Mouse (Mus musculus) cortical plate, adult 2 months (tissue): Measurements from ENCODE around the gene Tln2.

Source experiments
- CTCF ChIP-seq: fragments of 200-500 bp; IDR thresholded peaks from 2 replicates; pipeline ENCODE4 v1.5.1; 2011; ENCODE audit warnings: mild to moderate bottlenecking, control low read depth, low read length; ENCODE audit not compliant: insufficient read depth; ENCODE audit errors: extremely low read depth
- POLR2A ChIP-seq: fragments of 200-500 bp; IDR thresholded peaks from 2 replicates; pipeline ENCODE4 v1.6.1; 2011; ENCODE audit warnings: mild to moderate bottlenecking, low read length, control low read depth; ENCODE audit not compliant: insufficient read depth; ENCODE audit errors: extremely low read depth

- TF ChIP-seq CTCF (no peak), POLR2A (no peak)
Observed at GRCm38 (mm10) chr9:67361511-67361910, 198.0 kb downstream of the Tln2 start.
